Mouse (Mus musculus) cortical plate, adult 2 months (tissue): ENCODE results near the gene Fsip1. TPM values are rescaled to one million over a fixed set of nuclear protein-coding genes. Genes with fewer than 3 reads are reported as not detected.

ENCODE experiments used
- H3K27ac ChIP-seq: fragments of 200-500 bp; 2 replicates; pipeline ENCODE4 v1.5.1; 2012; ENCODE audit warnings: low read length, control low read depth, inconsistent platforms; ENCODE audit not compliant: insufficient read depth
- H3K4me1 ChIP-seq: fragments of 200-500 bp; 2 replicates; pipeline ENCODE4 v1.6.1; 2011; ENCODE audit warnings: low read length; ENCODE audit not compliant: control insufficient read depth, insufficient read depth
- H3K4me3 ChIP-seq: fragments of 200-500 bp; 2 replicates; pipeline ENCODE4 v1.5.1; 2011; ENCODE audit warnings: mild to moderate bottlenecking, low read length, control low read depth; ENCODE audit not compliant: insufficient read depth
- CTCF ChIP-seq: fragments of 200-500 bp; IDR thresholded peaks from 2 replicates; pipeline ENCODE4 v1.5.1; 2011; ENCODE audit warnings: mild to moderate bottlenecking, control low read depth, low read length; ENCODE audit not compliant: insufficient read depth; ENCODE audit errors: extremely low read depth
- POLR2A ChIP-seq: fragments of 200-500 bp; IDR thresholded peaks from 2 replicates; pipeline ENCODE4 v1.6.1; 2011; ENCODE audit warnings: mild to moderate bottlenecking, low read length, control low read depth; ENCODE audit not compliant: insufficient read depth; ENCODE audit errors: extremely low read depth
- polyA plus RNA-seq: library from polyadenylated mRNA; depleted of rRNA; stranded (reverse); fragments of >200 nt; gene quantifications from 2 replicates; pipeline ENCODE4 v1.2.3, GENCODE M21; 2012; rRNA removed

Fsip1 gene
- polyA plus RNA-seq, 1 experiment = 0.65 TPM

DNA sequence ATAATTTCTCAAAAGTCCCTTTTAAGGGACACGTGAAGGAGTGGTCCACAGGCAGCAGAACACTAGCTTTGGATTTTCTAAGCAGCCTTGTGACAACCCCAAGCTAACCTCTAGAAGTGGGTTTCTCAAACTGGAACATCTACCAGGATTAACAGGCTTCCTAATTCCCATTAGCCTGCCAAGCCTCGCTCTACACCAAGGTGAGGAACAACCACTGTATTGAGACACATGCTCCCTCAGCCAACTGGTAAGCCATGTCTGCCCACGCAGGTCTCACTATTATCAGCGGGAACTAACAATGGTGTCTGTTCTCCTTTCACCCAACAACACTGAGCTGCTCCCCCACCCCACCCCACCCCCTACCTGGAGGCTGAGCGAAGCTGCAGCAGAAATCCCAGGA is 175.2 kb downstream of the Fsip1 start:
- no peak overlapping the region for H3K27ac ChIP-seq
- no peak overlapping the region for H3K4me3 ChIP-seq
- no peaks in the 10 kb centered on the region for H3K4me1 ChIP-seq
- TF ChIP-seq POLR2A = no peak
- TF ChIP-seq CTCF = no peak

Other genes with a start within 250 kb of the Fsip1 start
- 0.44 and 0.69 TPM in 2 replicates for gene Thbs1, start 145.1 kb downstream of the Fsip1 start, polyA plus RNA-seq
- 4.1 and 4.3 TPM in 2 replicates for gene Gpr176, start 116.5 kb upstream of the Fsip1 start, polyA plus RNA-seq
- 18.7 and 20.3 TPM in 2 replicates for gene Eif2ak4, start 131.7 kb upstream of the Fsip1 start, polyA plus RNA-seq
- 204 and 210 TPM in 2 replicates for gene Srp14, start 222.7 kb upstream of the Fsip1 start, polyA plus RNA-seq